Mouse (Mus musculus): ENCODE data around the gene Slc30a7. TPM values are rescaled to one million over a fixed set of nuclear protein-coding genes. Genes with fewer than 3 reads are reported as not detected.

Slc30a7 gene
- total and polyA plus RNA-seq, 3 experiments, result 15.0 to 38.9 (median 25.3) TPM

- peaks cover 2% of the 10 kb centered on the region for H3K9me3 ChIP-seq (replicated peaks; ENCODE audit: low read length)
- H3K4me1 ChIP-seq (ENCODE audit: control insufficient read depth in 1 of 2, insufficient read depth in 2 of 2), result peaks cover 0 to 17% of the 10 kb centered on the region in 2 experiments; a peak in 1 of 4 replicates
- dilution Hi-C loops (cut with MboI; ENCODE audit: extremely low pct_ligation_motif_present, extremely low pct_unique_long_range_greater_than_20kb, low sequenced_read_pairs) (no loop called here), in situ Hi-C loops (cut with MboI; ENCODE audit: low pct_ligation_motif_present, low pct_unique_long_range_greater_than_20kb, low sequenced_read_pairs) (no loop called here)
- no peak overlapping the region for H3K9ac ChIP-seq (ENCODE audit: insufficient read depth, low read depth)
- H3K27me3 ChIP-seq (replicated peaks), result no peaks in the 10 kb centered on the region
- H3K79me2 ChIP-seq (replicated peaks; ENCODE audit: control insufficient read depth, extremely low read depth, insufficient read depth, poor library complexity, severe bottlenecking), result peaks cover 17% of the 10 kb centered on the region
- H3K27ac ChIP-seq (ENCODE audit: insufficient read depth, low read depth), result no peak overlapping the region
- no peak overlapping the region for H3K4me2 ChIP-seq (ENCODE audit: insufficient read depth, low read depth, poor library complexity, severe bottlenecking)
- DNase-seq (ENCODE audit: extremely low read depth), result no peak
- TF ChIP-seq JUN (IDR thresholded peaks at IDR 0.05; ENCODE audit: insufficient read depth, low read depth, low read length), result no peak
- H3K4me3 ChIP-seq (replicated peaks in 1 of 3; ENCODE audit: low read depth in 2 of 3, low read length in 2 of 3, poor library complexity in 1 of 3), result no peak overlapping the region
- H3K36me3 ChIP-seq (replicated peaks in 1 of 2; ENCODE audit: control insufficient read depth in 1 of 2, insufficient read depth in 1 of 2, low read length in 1 of 2), result peaks cover 27 to 75% of the 10 kb centered on the region in 2 experiments
These were observed 14.6 kb downstream of the Slc30a7 start for GRCm38 (mm10) chr3:115992588-115992987.

- Histone ChIP-seq H3K9me3 (replicated peaks; ENCODE audit: low read length) (no peaks in the 10 kb centered on the region), H3K27ac (ENCODE audit: insufficient read depth, low read depth) (no peak overlapping the region), H3K79me2 (replicated peaks; ENCODE audit: control insufficient read depth, extremely low read depth, insufficient read depth, poor library complexity, severe bottlenecking) (peaks cover 16% of the 10 kb centered on the region), H3K9ac (ENCODE audit: insufficient read depth, low read depth) (no peak overlapping the region), H3K4me3 (replicated peaks in 1 of 3; ENCODE audit: low read depth in 2 of 3, low read length in 2 of 3, poor library complexity in 1 of 3) (no peak overlapping the region), H3K36me3 (replicated peaks in 1 of 2; ENCODE audit: control insufficient read depth in 1 of 2, insufficient read depth in 1 of 2, low read length in 1 of 2) (peaks cover 24 to 75% of the 10 kb centered on the region in 2 experiments), H3K4me2 (ENCODE audit: insufficient read depth, low read depth, poor library complexity, severe bottlenecking) (no peak overlapping the region), H3K4me1 (ENCODE audit: control insufficient read depth in 1 of 2, insufficient read depth in 2 of 2) (peaks cover 0 to 14% of the 10 kb centered on the region in 2 experiments; a peak in 1 of 4 replicates), H3K27me3 (replicated peaks) (no peaks in the 10 kb centered on the region)
- no peak for TF ChIP-seq TBP (conservative IDR thresholded peaks at IDR 0.05; ENCODE audit: low read depth, low read length)
- no peak for TF ChIP-seq TCF12 (IDR thresholded peaks at IDR 0.05; ENCODE audit: low read depth, low read length)
- TF ChIP-seq POLR2AphosphoS2 (IDR thresholded peaks at IDR 0.05; ENCODE audit: low read depth, low read length), result no peak
- TF ChIP-seq RAD21 (IDR thresholded peaks at IDR 0.05; ENCODE audit: low read depth, low read length), result no peak
- no peak for TF ChIP-seq GABPA (IDR thresholded peaks at IDR 0.05; ENCODE audit: insufficient replicate concordance, low read depth, low read length)
- no peak for TF ChIP-seq CTCF (conservative IDR thresholded peaks at IDR 0.05 in 1 of 2, IDR thresholded peaks at IDR 0.05 in 1 of 2; ENCODE audit: low read depth in 2 of 2, low read length in 2 of 2)
- no peak for TF ChIP-seq CHD2 (IDR thresholded peaks at IDR 0.05; ENCODE audit: low read length)
- TF ChIP-seq E2F4 (IDR thresholded peaks at IDR 0.05; ENCODE audit: insufficient replicate concordance, low read depth, low read length), result no peak
- no peak for TF ChIP-seq POLR2A (IDR thresholded peaks at IDR 0.05; ENCODE audit: low read depth, low read length)
- TF ChIP-seq MAX (IDR thresholded peaks at IDR 0.05; ENCODE audit: low read length), result no peak
- no peak for TF ChIP-seq MEF2A (IDR thresholded peaks at IDR 0.05; ENCODE audit: borderline replicate concordance, low read depth, low read length)
- no peak for TF ChIP-seq MAFK (IDR thresholded peaks at IDR 0.05; ENCODE audit: insufficient replicate concordance, low read length)
- TF ChIP-seq NRF1 (IDR thresholded peaks at IDR 0.05; ENCODE audit: low read depth, low read length), result no peak
- no peak for TF ChIP-seq ZKSCAN1 (IDR thresholded peaks at IDR 0.05; ENCODE audit: borderline replicate concordance, low read depth, low read length)
- no peak for TF ChIP-seq SMC3 (IDR thresholded peaks at IDR 0.05; ENCODE audit: low read depth, low read length)
- TF ChIP-seq ELF1 (IDR thresholded peaks at IDR 0.05; ENCODE audit: low read depth, low read length), result no peak
- TF ChIP-seq USF2 (conservative IDR thresholded peaks at IDR 0.05; ENCODE audit: low read depth, low read length), result no peak
- dilution Hi-C loops (cut with MboI; ENCODE audit: extremely low pct_ligation_motif_present, extremely low pct_unique_long_range_greater_than_20kb, low sequenced_read_pairs), result no loop called here
- no peak for DNase-seq (ENCODE audit: extremely low read depth)
- in situ Hi-C loops (cut with MboI; ENCODE audit: low pct_ligation_motif_present, low pct_unique_long_range_greater_than_20kb, low sequenced_read_pairs), result no loop called here
These were observed 15.1 kb downstream of the Slc30a7 start for GRCm38 (mm10) chr3:115992103-115992502.
